Mouse (Mus musculus) stomach, postnatal 0 days (tissue): ENCODE results near the gene Sbf2.

Source experiments
- CTCF ChIP-seq: IDR thresholded peaks from 2 replicates; pipeline ENCODE4 v1.5.1; 2016; ENCODE audit warnings: antibody characterized with exemption, low read depth, mild to moderate bottlenecking, moderate library complexity
- EP300 ChIP-seq: optimal IDR thresholded peaks from 2 replicates; pipeline ENCODE3; 2016; ENCODE audit warnings: antibody characterized with exemption

- TF ChIP-seq CTCF (no peak), EP300 (no peak)
These were observed 277.1 kb downstream of the Sbf2 start for GRCm38 (mm10) chr7:110337601-110338000.
